In the genomic region with DNA sequence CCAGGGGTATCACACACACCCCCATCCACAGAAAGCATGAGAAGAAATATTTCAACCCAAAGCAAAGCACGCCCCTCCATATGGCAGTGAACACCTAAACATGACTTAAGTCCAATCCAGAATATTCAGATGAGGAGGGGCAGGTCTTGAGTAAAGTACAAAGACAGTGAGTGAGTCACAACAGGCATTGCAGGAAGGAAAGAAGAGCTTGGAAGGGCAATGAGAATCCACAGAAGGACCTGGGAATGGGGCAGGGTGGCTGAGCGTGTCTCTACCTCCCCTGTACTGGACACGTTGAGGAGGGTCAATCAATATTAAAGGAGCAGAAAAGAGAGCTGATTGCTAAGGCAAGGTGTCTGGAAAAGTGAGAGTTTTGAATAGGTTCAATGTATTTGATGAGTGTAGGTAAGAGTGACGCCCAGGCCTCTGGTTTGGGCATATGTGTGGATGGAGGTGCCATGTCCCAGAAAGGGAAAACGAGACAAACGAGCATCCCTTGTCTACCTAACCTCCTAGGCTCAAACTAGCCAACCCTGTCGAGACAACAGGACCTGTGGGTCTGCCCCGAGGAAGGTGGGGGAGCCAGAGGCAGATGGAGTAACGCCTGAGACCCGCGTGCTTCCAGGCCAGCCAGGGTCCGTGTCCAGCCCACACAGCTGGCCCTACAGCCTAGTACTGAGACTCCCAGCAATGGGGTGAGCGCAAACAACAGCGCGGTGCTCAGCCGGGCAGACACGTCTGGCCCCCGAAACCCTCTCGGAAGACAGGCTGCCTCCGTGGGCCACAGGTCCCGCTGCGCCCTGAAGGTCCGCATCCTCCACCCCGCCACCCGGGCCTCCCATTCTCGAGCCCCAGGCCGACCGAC, we compare ENCODE assay signal across 8 mouse cellular contexts. TPM values are rescaled to one million over a fixed set of nuclear protein-coding genes. Genes with fewer than 3 reads are reported as not detected.
DNase-seq lines count a peak whose midpoint lies in the region; ATAC-seq and TF ChIP-seq lines count a peak whose summit lies in the region.

No protein-coding gene starts in this region.

- POLR2A ChIA-PET in Patski (lab: Charles Lee) = interaction anchor here (1.8 to 4.0 kb wide), 2 partner anchors 10 to 17 kb away, joined by 7 to 21 read pairs; a partner anchor contains a TSS

- no peak for DNase-seq in kidney, adult 11 months
- no peak for DNase-seq in Patski (ENCODE audit: low read depth, low spot score)
- DNase-seq in liver, postnatal 0 days = no peak
- DNase-seq in urinary bladder, postnatal 25 days (ENCODE audit: low spot score) = no peak
- no peak for DNase-seq in layer of hippocampus, adult 11-12 months (ENCODE audit: low spot score)
- DNase-seq in left cerebral cortex, postnatal 4 days = no peak

- TF ChIP-seq CTCF in Patski (IDR thresholded peaks at IDR 0.05) = no peak
- no peak for TF ChIP-seq CTCF in liver, postnatal 0 days (IDR thresholded peaks at IDR 0.05; ENCODE audit: low read depth)

- peak overlapping the region; percentile 89 for H3K9ac ChIP-seq in kidney, embryonic 16.5 days (replicated peaks; ENCODE audit: low read length)
- peak overlapping the region; percentile 74 for H3K9ac ChIP-seq in forebrain, embryonic 15.5 days (replicated peaks)
- H3K9ac ChIP-seq in liver, postnatal 0 days (replicated peaks) = peak overlapping the region; percentile 76

- 6% methylated on average over 27 of the region's 28 CpGs for WGBS in kidney, embryonic 16.5 days
- WGBS in forebrain, embryonic 15.5 days = 7% methylated on average over 27 of the region's 28 CpGs
- WGBS in liver, postnatal 0 days (ENCODE audit: insufficient replicate concordance) = 6% methylated on average over 28 of the region's 28 CpGs

- H3K27me3 ChIP-seq in kidney, embryonic 16.5 days (ENCODE audit: insufficient read depth, low read length) = no peaks in the 10 kb centered on the region
- no peaks in the 10 kb centered on the region for H3K27me3 ChIP-seq in Patski
- H3K27me3 ChIP-seq in forebrain, embryonic 15.5 days = no peaks in the 10 kb centered on the region
- no peaks in the 10 kb centered on the region for H3K27me3 ChIP-seq in liver, postnatal 0 days (ENCODE audit: insufficient read depth, low read length)

- in situ Hi-C loops in Patski (cut with MboI; ENCODE audit: low pct_unique_long_range_greater_than_20kb) = loop anchor here (25.0 kb wide), 1 partner anchor 778 kb away; no protein-coding TSS in a partner anchor

- peak overlapping the region; percentile 78 for H3K4me3 ChIP-seq in kidney, embryonic 16.5 days (ENCODE audit: low read length)
- peak overlapping the region; percentile 61 for H3K4me3 ChIP-seq in forebrain, embryonic 15.5 days
- H3K4me3 ChIP-seq in liver, postnatal 0 days (ENCODE audit: low read depth, low read length) = peak overlapping the region; percentile 75

- CTCF ChIA-PET in Patski (lab: Charles Lee) = interaction anchor here (1.0 kb wide), 1 partner anchor 49 kb away, joined by 3 read pairs; no protein-coding TSS in a partner anchor

- peaks cover 27% of the 10 kb centered on the region for H3K36me3 ChIP-seq in kidney, embryonic 16.5 days (ENCODE audit: insufficient read depth, low read length)
- peaks cover 23% of the 10 kb centered on the region for H3K36me3 ChIP-seq in forebrain, embryonic 15.5 days
- peaks cover 3% of the 10 kb centered on the region; the same call in 1 of the 2 replicates for H3K36me3 ChIP-seq in liver, postnatal 0 days (replicated peaks; ENCODE audit: insufficient read depth, low read length)

- peaks cover 21% of the 10 kb centered on the region for H3K4me1 ChIP-seq in kidney, embryonic 16.5 days (ENCODE audit: insufficient read depth, low read length)
- H3K4me1 ChIP-seq in forebrain, embryonic 15.5 days = peaks cover 21% of the 10 kb centered on the region
- H3K4me1 ChIP-seq in liver, postnatal 0 days (ENCODE audit: insufficient read depth) = peaks cover 22% of the 10 kb centered on the region

- TF ChIP-seq EP300 in liver, postnatal 0 days (IDR thresholded peaks at IDR 0.05; ENCODE audit: low read depth) = no peak

- intact Hi-C loops in left cerebral cortex, postnatal 4 days (cut with DNase I) = no loop called here

- peak overlapping the region; percentile 57 for H3K27ac ChIP-seq in kidney, embryonic 16.5 days (ENCODE audit: low read length)
- H3K27ac ChIP-seq in forebrain, embryonic 15.5 days (replicated peaks) = peak overlapping the region; percentile 41
- H3K27ac ChIP-seq in liver, postnatal 0 days (ENCODE audit: low read depth) = peak overlapping the region; percentile 85

- peak overlapping the region; percentile 72 for H3K4me2 ChIP-seq in kidney, embryonic 16.5 days (replicated peaks; ENCODE audit: low read depth, low read length)
- peak overlapping the region; percentile 67 for H3K4me2 ChIP-seq in forebrain, embryonic 15.5 days (replicated peaks)
- H3K4me2 ChIP-seq in liver, postnatal 0 days (ENCODE audit: low read depth, low read length) = peak overlapping the region; percentile 83

- peaks cover 3% of the 10 kb centered on the region; the same call in 1 of the 2 replicates for H3K9me3 ChIP-seq in kidney, embryonic 16.5 days (ENCODE audit: low read length)
- H3K9me3 ChIP-seq in forebrain, embryonic 15.5 days = no peaks in the 10 kb centered on the region; the same call in 1 of the 2 replicates
- no peaks in the 10 kb centered on the region for H3K9me3 ChIP-seq in liver, postnatal 0 days (ENCODE audit: low read length)

- ATAC-seq in kidney, embryonic 16.5 days (ENCODE audit: low FRiP score, low TSS enrichment) = peak; percentile 79
- peak; percentile 52 for ATAC-seq in Patski
- peak; percentile 81 for ATAC-seq in forebrain, embryonic 15.5 days (replicated peaks)
- ATAC-seq in liver, postnatal 0 days = peak; percentile 59

RNA-seq across cellular contexts. Expression of a gene that starts 0.6 kb away (rescaled TPM):
- 132 and 151 TPM in 2 replicates for polyA plus RNA-seq in kidney, embryonic 16.5 days (2015; fragmentation: Nextera tagmentation; extraction: Ambion mirVana)
- polyA plus RNA-seq in Patski (2021) = 132 TPM
- polyA plus RNA-seq in forebrain, embryonic 15.5 days (2015; fragmentation: Nextera tagmentation; extraction: Ambion mirVana) = 53.3 and 53.8 TPM in 2 replicates
- 139 and 148 TPM in 2 replicates for polyA plus RNA-seq in liver, postnatal 0 days (2015; fragmentation: Nextera tagmentation; extraction: Ambion mirVana)
- 10 to 100 TPM; 22.3 to 23.2 TPM for total RNA-seq in left cerebral cortex, postnatal 4 days (2021)

RNA-seq across cellular contexts. Expression of a gene that starts 17.5 kb away (rescaled TPM):
- 8.7 and 9.4 TPM in 2 replicates for polyA plus RNA-seq in kidney, embryonic 16.5 days (2015; fragmentation: Nextera tagmentation; extraction: Ambion mirVana)
- 23.2 TPM for polyA plus RNA-seq in Patski (2021)
- 4.5 and 4.8 TPM in 2 replicates for polyA plus RNA-seq in forebrain, embryonic 15.5 days (2015; fragmentation: Nextera tagmentation; extraction: Ambion mirVana)
- 10.1 and 12.1 TPM in 2 replicates for polyA plus RNA-seq in liver, postnatal 0 days (2015; fragmentation: Nextera tagmentation; extraction: Ambion mirVana)
- total RNA-seq in left cerebral cortex, postnatal 4 days (2021) = 1 to 10 TPM; 7.7 to 8.7 TPM
